Mouse (Mus musculus) neural tube, embryonic 13.5 days (tissue): ENCODE measurements around the gene Zbtb22. TPM values are rescaled to one million over a fixed set of nuclear protein-coding genes. Genes with fewer than 3 reads are reported as not detected.
"Not testable (repeated sequence)": the region's sequence is repeated elsewhere in the genome, so short reads cannot be mapped to it uniquely, and the experiment has no call there.

ENCODE experiments used
- ATAC-seq: fragments of 200-750 bp; cut with Nextera tagmentation; 2 replicates; pipeline ENCODE4 v1.8.0; 2017; ENCODE audit warnings: low read depth, mild to moderate bottlenecking, moderate TSS enrichment, moderate library complexity
- H3K27ac ChIP-seq: fragments of 300-500 bp; sonication (generic); replicated peaks from 2 replicates; pipeline ENCODE4 v1.5.1; 2015; ENCODE audit warnings: moderate library complexity, mild to moderate bottlenecking, inconsistent platforms
- H3K27me3 ChIP-seq: fragments of 300-500 bp; sonication (generic); 2 replicates; pipeline ENCODE4 v1.6.1; 2015; ENCODE audit warnings: mild to moderate bottlenecking, inconsistent platforms
- H3K36me3 ChIP-seq: fragments of 300-500 bp; sonication (generic); 2 replicates; pipeline ENCODE4 v1.6.1; 2015; ENCODE audit warnings: mild to moderate bottlenecking, inconsistent platforms
- H3K4me1 ChIP-seq: fragments of 300-500 bp; sonication (generic); replicated peaks from 2 replicates; pipeline ENCODE4 v1.6.1; 2015; ENCODE audit warnings: inconsistent platforms
- H3K4me2 ChIP-seq: fragments of 300-500 bp; sonication (generic); 2 replicates; pipeline ENCODE4 v1.6.1; 2015; ENCODE audit warnings: inconsistent platforms, mild to moderate bottlenecking, moderate library complexity
- H3K4me3 ChIP-seq: fragments of 300-500 bp; sonication (generic); 2 replicates; pipeline ENCODE4 v1.5.1; 2015; ENCODE audit warnings: mild to moderate bottlenecking, inconsistent platforms
- H3K9ac ChIP-seq: fragments of 300-500 bp; sonication (generic); 2 replicates; pipeline ENCODE4 v1.6.1; 2015; ENCODE audit warnings: moderate library complexity, mild to moderate bottlenecking, inconsistent platforms
- H3K9me3 ChIP-seq: fragments of 300-500 bp; sonication (generic); 2 replicates; pipeline ENCODE4 v1.6.1; 2016; ENCODE audit warnings: inconsistent platforms
- WGBS: fragments of 180-500 bp; shearing (Covaris S2); methylation state at CpG from one replicate; pipeline ENCODE4 v1.1.7; 2015; 5-methylcytosine and 5-hydroxymethylcytosine counted together
- polyA plus RNA-seq: library from polyadenylated mRNA; unstranded; fragments of >200 nt; fragmentation: Nextera tagmentation; extraction: Ambion mirVana; gene quantifications from 2 replicates; pipeline ENCODE4 v1.2.1, GENCODE M21; 2015

The Zbtb22 gene
- polyA plus RNA-seq, 1 experiment from 2014 or later, result 17.7 TPM

DNA sequence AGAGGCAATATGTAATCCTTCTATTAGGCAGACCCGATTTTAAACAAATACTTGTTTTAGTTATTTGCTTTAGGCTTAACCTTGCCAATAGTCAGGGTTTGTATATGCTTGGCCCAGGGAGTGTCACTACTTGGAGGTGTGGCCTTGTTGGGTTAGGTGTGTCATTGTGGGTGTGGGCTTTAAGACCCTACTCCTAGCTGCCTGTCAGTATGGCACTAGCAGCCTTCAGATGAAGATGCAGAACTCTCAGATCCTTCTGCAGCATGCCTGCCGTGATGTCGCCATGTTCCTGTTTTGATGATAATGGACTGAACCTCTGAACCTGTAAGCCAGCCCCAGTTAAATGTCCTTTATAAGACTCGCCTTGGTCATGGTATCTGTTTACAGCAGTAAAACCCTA is 22.7 kb upstream of the Zbtb22 start:
- not testable (repeated sequence) for H3K27ac ChIP-seq, H3K4me2 ChIP-seq, H3K9ac ChIP-seq, H3K4me3 ChIP-seq, H3K36me3 ChIP-seq, ATAC-seq, H3K9me3 ChIP-seq, H3K27me3 ChIP-seq
- 76% methylated on average over 4 of the region's 4 CpGs for WGBS
- peaks cover 14% of the 10 kb centered on the region for H3K4me1 ChIP-seq

DNA sequence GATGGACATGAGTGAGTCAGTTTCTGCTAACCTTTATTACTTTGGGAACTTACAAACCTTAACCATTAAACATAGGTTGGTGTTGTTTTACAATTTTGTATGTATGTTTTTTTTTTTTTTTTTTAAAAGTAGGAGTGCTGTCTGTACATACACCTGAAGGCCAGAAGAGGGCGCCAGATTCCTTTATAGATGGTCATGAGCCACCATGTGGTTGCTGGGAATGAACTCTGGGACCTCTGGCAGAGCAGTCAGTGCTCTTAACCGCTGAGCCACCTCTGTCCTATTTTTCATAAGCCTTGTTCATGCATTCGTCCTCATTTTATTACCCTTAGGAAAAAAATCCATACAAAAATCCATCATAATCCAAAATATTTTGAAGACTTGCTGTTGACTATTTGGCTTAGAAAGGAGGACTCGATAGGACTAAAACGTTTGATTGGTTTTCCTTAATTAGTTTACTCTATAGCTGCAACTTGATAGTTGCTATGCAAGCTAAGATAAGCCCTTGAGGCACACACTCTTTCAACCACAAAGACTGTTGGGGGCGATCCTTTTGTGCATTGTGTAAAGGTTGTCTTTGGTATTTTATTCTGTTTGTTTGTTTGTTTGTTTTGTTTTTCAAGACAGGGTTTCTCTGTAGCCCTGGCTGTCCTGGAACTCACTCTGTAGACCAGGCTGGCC is 18.4 kb upstream of the Zbtb22 start:
- H3K9me3 ChIP-seq, result no peaks in the 10 kb centered on the region
- H3K27me3 ChIP-seq, result no peaks in the 10 kb centered on the region
- no peak overlapping the region for H3K4me2 ChIP-seq
- WGBS, result 45% methylated on average over 6 of the region's 6 CpGs
- no peak overlapping the region for H3K27ac ChIP-seq
- ATAC-seq, result no peak
- H3K36me3 ChIP-seq, result no peaks in the 10 kb centered on the region
- H3K9ac ChIP-seq, result no peak overlapping the region
- H3K4me1 ChIP-seq, result no peaks in the 10 kb centered on the region
- no peak overlapping the region for H3K4me3 ChIP-seq

DNA sequence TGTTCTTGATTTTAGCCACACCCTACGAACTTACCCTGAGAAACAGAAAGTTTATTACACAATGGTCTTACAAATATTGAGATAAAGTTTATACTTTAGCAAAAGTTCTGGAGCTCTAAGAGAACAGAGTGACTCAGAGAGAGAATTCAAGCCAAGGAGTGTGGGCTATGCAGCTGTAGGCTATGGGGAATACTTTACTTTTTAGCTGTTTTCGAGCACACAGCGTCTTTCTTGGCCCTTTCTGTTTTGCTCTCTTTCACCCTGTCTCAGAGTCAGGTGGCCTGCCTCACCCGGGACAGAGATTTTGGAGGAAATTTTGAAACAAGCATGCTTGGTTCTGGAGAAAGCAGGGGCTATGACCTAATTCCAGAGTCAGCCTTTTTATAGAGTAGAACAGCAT is 17.5 kb upstream of the Zbtb22 start:
- 85% methylated on average over 4 of the region's 4 CpGs for WGBS
- not testable (repeated sequence) for ATAC-seq, H3K27me3 ChIP-seq, H3K4me1 ChIP-seq, H3K9ac ChIP-seq, H3K4me3 ChIP-seq, H3K36me3 ChIP-seq, H3K27ac ChIP-seq, H3K9me3 ChIP-seq, H3K4me2 ChIP-seq

DNA sequence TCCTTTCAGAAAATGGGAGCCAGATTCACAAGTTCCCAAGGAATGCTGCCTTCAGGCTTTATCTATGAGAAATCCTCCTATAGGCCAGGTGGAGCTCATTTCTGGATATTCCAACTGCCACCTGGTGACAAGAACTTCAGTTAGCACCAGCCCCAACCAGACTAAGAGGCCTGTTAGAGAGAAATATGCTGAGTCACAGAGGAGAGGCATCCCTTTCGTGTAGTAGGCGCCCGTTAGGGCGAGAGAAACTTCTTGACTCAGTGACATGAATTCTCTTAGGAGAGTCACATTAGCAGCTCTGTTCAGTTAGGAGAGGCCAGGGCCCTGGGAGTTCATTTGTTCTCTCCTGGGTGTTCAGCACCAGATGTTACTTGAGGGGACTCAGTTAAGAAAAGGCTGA is 16.1 kb upstream of the Zbtb22 start:
- no peak for ATAC-seq
- no peaks in the 10 kb centered on the region for H3K4me1 ChIP-seq
- 88% methylated on average over 4 of the region's 4 CpGs for WGBS

DNA sequence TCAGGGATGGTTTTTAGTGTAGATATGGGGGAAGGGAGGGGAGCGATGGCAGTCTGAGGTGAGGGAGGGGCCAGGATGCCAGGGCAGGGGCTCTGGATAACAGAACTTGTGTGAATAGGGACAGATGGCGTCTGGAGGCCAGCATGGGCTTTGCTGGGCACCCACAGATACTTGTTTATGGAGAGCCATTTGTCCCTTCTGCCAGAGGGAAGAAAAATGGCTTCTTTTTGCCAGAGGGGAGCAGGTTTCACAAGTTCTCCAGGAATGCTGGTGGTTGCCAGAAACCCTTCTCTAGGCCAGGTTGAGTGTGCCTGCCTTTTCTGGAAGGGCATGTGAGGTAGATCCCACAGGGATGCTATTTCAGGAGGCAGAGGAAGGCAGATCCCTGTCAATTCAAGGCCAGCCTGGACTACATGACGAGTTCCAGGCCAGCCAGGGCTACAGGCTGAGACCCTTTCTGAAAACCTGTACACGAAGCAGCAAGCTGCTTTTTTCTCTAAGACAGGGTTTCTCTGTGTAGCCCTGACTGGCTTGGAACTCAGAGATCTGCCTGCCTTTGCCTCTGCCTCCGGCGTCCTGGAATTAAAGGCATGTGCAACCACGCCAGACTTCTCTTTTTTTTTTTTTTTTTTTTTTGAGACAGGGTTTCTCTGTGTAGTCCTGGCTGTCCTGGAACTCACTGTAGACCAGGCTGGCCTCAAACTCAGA is 15.3 kb upstream of the Zbtb22 start:
- ATAC-seq, result no peak
- 70% methylated on average over 7 of the region's 7 CpGs for WGBS
- H3K4me1 ChIP-seq, result no peaks in the 10 kb centered on the region
- no peaks in the 10 kb centered on the region for H3K9me3 ChIP-seq
- no peak overlapping the region for H3K9ac ChIP-seq
- H3K27ac ChIP-seq, result no peak overlapping the region
- no peak overlapping the region for H3K4me3 ChIP-seq
- H3K36me3 ChIP-seq, result no peaks in the 10 kb centered on the region
- H3K4me2 ChIP-seq, result no peak overlapping the region
- no peaks in the 10 kb centered on the region for H3K27me3 ChIP-seq

More for the DNA sequence above, 16.1 kb upstream of the Zbtb22 start:
- Histone ChIP-seq H3K36me3 (no peaks in the 10 kb centered on the region), H3K27ac (no peak overlapping the region), H3K9ac (no peak overlapping the region), H3K4me2 (no peak overlapping the region), H3K4me3 (no peak overlapping the region), H3K27me3 (no peaks in the 10 kb centered on the region), H3K9me3 (no peaks in the 10 kb centered on the region)

DNA sequence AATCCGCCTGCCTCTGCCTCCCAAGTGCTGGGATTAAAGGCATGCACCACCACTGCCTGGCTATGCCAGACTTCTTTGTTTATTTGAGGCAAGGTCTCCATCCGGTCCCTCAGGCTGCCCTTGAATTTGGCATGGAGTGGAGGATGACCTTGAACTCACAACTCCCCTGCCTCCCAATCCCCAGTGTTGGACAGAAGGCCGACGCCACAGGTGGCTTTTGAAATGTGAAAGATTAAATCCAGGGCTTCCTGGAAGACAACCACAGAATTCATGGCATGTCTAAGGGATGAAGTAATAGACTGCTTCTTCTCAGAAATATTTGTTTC is 14.8 kb upstream of the Zbtb22 start:
- Histone ChIP-seq H3K27ac (no peak overlapping the region), H3K36me3 (no peaks in the 10 kb centered on the region), H3K4me3 (no peak overlapping the region), H3K4me2 (no peak overlapping the region), H3K9me3 (no peaks in the 10 kb centered on the region), H3K4me1 (no peaks in the 10 kb centered on the region), H3K9ac (no peak overlapping the region), H3K27me3 (no peaks in the 10 kb centered on the region)
- 90% methylated on average over 4 of the region's 4 CpGs for WGBS
- no peak for ATAC-seq

DNA sequence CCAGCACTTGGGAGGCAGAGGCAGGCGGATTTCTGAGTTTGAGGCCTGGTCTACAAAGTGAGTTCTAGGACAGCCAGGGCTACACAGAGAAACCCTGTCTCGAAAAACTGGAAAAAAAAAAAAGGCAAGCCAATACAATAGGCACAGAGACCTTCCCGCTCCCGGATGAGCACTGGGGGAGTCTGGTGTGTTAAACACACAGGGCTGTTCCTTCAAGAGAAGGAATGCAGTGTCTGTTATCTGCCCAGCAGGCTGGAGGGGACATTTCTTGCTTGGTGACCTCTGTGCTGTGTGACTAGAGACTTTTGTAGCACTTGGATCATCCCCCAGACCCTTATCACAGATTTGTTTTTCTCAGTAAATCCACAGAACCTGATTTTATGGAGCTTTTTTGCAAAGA is 14.1 kb upstream of the Zbtb22 start:
- H3K27ac ChIP-seq, result no peak overlapping the region
- no peak for ATAC-seq
- no peaks in the 10 kb centered on the region for H3K36me3 ChIP-seq
- whole genome bisulfite sequencing, result 52% methylated on average over 4 of the region's 4 CpGs
- no peaks in the 10 kb centered on the region for H3K27me3 ChIP-seq
- H3K9me3 ChIP-seq, result no peaks in the 10 kb centered on the region
- no peak overlapping the region for H3K4me2 ChIP-seq
- H3K4me1 ChIP-seq, result no peaks in the 10 kb centered on the region
- H3K9ac ChIP-seq, result peak overlapping the region; percentile 8; the same call in 1 of the 2 replicates
- H3K4me3 ChIP-seq, result no peak overlapping the region

DNA sequence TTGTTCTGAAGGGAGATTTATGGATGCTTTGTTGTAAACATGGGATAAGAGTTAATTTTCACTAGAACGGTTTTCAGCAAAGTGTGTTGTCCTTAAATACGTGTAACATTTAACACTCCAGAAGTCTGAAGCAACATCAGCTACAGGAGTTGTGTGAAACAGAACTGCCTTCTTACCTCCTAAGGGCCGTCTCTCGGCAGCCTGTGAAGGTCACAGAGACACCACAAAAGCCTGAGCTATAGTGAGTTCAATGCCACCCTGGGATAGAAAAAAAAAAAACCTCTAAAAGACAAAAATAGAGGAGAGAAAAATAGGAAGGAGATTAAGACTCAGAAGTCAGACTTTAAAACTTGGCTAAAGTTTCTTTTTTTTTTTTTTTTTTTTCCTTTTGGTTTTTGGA is 13.6 kb upstream of the Zbtb22 start:
- no peaks in the 10 kb centered on the region for H3K4me1 ChIP-seq
- peak overlapping the region; percentile 8; the same call in 1 of the 2 replicates for H3K9ac ChIP-seq
- no peaks in the 10 kb centered on the region for H3K9me3 ChIP-seq
- no peak overlapping the region for H3K27ac ChIP-seq
- H3K4me2 ChIP-seq, result no peak overlapping the region
- no peak for ATAC-seq
- WGBS, result 44% methylated on average over 4 of the region's 4 CpGs
- H3K27me3 ChIP-seq, result no peaks in the 10 kb centered on the region
- H3K4me3 ChIP-seq, result no peak overlapping the region
- no peaks in the 10 kb centered on the region for H3K36me3 ChIP-seq

DNA sequence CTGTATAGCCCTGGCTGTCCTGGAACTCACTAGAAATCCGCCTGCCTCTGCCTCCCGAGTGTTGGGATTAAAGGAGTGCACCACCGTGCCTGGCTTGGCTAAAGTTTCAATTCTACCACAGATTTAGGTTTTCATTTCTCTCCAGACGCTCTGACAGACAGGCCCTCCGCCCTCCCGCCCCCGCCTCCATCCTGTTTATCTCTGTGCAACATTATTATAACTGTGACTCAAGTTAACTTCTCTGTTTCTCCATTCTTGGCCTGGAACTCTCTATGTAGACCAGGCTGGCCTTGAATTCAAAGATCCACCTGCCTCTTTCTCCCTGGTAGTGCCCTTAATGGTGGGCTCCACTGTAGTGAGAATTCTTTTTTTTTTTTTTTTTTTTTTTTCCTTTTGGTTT is 13.2 kb upstream of the Zbtb22 start:
- 87% methylated on average over 7 of the region's 7 CpGs for WGBS
- Histone ChIP-seq H3K4me2 (no peak overlapping the region), H3K27me3 (no peaks in the 10 kb centered on the region), H3K36me3 (no peaks in the 10 kb centered on the region), H3K9ac (no peak overlapping the region), H3K4me3 (no peak overlapping the region), H3K4me1 (no peaks in the 10 kb centered on the region), H3K9me3 (no peaks in the 10 kb centered on the region), H3K27ac (no peak overlapping the region)
- ATAC-seq, result no peak

DNA sequence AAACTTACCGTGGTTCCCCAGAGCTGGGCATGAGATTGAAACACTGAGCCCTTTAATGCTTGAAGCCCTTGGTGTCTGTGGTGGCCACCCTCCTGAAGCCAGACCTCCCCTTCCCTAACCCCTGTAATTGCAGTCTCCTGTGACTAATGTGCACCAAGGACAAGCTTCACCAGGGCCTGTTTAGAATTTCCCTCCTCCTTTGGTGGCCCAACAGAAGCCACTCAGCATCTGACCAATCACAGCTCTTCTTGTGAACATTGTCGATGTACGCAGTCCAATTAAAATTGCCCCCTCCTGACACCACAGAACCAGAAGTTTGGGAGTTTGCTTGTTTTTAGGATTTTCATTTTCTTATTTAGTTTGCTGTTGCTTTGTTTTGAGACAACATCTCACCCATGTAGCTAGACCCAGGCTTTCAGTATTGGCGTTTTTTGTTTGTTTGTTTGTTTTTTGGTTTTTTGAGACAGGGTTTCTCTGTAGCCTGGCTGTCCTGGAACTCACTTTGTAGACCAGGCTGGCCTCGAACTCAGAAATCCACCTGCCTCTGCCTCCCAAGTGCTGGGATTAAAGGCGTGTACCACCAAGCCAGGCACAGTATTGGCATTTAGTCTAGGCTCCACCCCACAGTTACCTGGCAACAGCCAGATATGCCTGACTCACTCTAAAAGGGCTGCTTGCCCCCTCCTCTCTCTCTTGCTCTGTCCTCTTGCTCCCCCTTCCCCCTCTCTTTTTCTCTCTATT is 11.6 kb upstream of the Zbtb22 start:
- H3K4me1 ChIP-seq, H3K27me3 ChIP-seq, H3K9ac ChIP-seq, H3K27ac ChIP-seq, H3K36me3 ChIP-seq, H3K4me3 ChIP-seq, H3K9me3 ChIP-seq, ATAC-seq, H3K4me2 ChIP-seq: not testable (repeated sequence)
- 66% methylated on average over 6 of the region's 6 CpGs for WGBS

DNA sequence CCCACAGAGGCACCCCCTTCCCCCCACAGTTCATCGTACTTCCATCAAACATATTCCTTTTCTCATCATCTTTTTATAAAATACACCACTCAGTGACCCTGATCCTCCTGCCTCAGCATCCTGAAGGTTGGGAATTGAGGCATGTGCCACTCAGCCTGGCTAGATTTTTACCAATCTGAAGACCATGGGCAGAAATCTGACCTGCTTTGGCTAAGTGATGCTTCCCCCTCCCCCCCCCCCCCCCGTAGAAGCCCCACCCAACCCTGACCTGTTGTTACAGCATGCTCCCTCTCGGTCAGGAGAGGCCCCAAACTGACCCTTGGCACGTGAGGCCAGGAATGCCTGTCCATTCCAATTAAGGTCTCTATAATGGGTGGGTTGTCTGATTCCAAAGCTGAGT is 10.9 kb upstream of the Zbtb22 start, which contains the start of gene Platr17:
TSS of gene Platr17 (plus strand) at position 301 of the 400 bp plus-strand sequence.
- H3K4me2 ChIP-seq, H3K4me1 ChIP-seq, H3K27ac ChIP-seq, H3K9ac ChIP-seq, H3K27me3 ChIP-seq, H3K36me3 ChIP-seq, ATAC-seq, H3K4me3 ChIP-seq, H3K9me3 ChIP-seq: not testable (repeated sequence)
- WGBS, result 32% methylated on average over 2 of the region's 4 CpGs

DNA sequence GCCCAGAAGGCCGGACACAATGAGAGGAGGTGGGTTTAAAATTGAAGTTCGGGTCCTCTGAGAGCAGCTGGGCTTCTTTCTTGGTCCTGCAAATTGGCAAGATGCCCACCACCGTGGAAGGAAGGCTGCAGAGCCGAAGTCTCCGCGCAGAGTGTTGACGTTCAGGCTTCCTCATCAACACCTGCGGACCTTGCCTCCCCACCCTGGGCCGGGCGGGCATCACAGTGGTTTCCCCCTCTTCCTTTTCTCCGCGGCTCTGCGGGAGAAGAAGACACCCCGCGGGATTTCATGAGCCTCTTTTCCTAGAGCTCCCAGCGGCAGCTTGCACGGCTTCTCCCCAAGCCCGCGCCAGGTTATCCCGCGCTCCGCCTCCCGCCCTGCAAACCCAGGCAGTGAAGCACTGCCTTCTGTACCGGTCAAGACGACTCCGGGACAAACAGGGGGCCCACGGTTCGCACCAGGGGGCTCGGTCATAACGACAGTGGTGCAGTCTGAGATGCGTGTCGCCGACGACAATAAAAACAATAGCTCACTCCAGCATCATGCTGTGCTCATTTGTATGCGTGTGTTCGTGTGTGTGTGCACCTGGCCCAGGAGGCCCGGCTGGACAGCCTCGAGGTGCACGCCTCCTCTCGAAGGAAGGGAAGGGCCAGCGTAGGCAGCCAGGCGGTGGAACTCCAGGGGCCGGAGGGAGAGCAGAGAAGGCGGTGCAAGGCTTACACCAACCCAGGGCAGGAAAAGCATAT is 7.2 kb upstream of the Zbtb22 start:
- peaks cover 28% of the 10 kb centered on the region for H3K36me3 ChIP-seq
- no peak; the same call in 1 of the 2 replicates for ATAC-seq
- H3K4me3 ChIP-seq, result peak overlapping the region; percentile 88
- peak overlapping the region; percentile 94 for H3K4me2 ChIP-seq
- no peaks in the 10 kb centered on the region for H3K9me3 ChIP-seq
- WGBS, result under 1% methylated on average over 41 of the region's 44 CpGs
- peak overlapping the region; percentile 82 for H3K9ac ChIP-seq
- no peaks in the 10 kb centered on the region for H3K27me3 ChIP-seq
- H3K4me1 ChIP-seq, result peaks cover 35% of the 10 kb centered on the region
- peak overlapping the region; percentile 94 for H3K27ac ChIP-seq
